Mouse (Mus musculus): ENCODE data around the gene Tnfsf12. TPM values are rescaled to one million over a fixed set of nuclear protein-coding genes. Genes with fewer than 3 reads are reported as not detected.

The Tnfsf12 gene
- polyA plus RNA-seq, 1 experiment from 2014 or later, result 2.6 TPM

DNA sequence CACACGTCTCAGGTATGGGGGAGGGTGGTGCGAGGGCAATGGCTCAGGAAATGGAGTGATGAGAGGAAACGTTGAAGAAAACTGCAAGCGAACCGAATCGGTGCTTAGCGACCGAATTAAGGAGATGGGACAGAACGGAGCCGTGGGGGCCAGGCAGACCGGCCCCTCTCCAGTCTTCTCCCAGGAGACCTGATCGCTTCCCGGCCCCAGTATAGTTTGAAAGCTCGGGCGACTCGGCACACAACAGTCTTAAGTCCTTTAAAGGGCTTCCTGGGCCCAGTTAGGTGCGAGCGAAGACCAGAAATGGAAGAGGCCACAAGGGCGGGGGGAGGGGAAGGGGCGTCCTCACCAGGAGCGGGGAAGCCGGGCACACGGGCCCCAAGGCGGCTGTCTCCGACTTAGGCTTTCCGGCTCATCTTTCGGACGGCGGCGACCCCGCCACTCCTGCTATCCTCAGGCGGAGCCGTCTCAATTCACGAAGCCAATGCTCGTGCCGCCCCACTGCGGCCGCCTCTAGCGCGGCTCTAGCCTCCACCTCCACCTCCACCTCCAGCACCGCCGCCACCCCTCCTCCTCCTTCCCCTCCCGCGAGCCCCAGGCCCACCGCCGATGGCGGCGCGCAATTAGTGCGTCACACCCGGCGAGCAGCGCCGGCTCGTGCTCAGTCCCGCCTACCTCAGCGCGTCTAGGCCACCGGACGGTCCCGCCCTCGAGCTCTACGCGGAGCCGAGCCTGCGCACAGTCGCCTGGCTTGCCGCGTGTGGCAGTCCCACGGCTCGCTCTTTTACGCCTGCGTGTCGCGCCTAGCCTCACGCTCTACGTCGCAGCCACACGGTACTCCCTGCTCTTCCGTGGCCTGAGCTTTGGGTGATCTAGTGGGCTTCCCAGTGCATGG, 14.1 kb downstream of the Tnfsf12 start, which contains the start of gene Senp3:
Gene Senp3, minus strand, starts transcription at position 771 of the 895 bp plus-strand sequence.
- Histone ChIP-seq H3K9ac (ENCODE audit: low read length) (peak within 1 kb of the TSS; percentile 80), H3K4me3 (ENCODE audit: low read depth, low read length) (peak within 1 kb of the TSS; percentile 66), H3K9me3 (ENCODE audit: control insufficient read depth, low read length) (no peaks in the 10 kb centered on the region), H3K4me1 (ENCODE audit: control insufficient read depth, insufficient read depth, low read length) (peaks cover 8% of the 10 kb centered on the region; the same call in 1 of the 2 replicates), H3K36me3 (ENCODE audit: control insufficient read depth, insufficient read depth, low read length) (peaks cover 9% of the 10 kb centered on the region; the same call in 1 of the 2 replicates), H3K27ac (replicated peaks; ENCODE audit: low read depth, low read length) (peak within 1 kb of the TSS; percentile 92), H3K27me3 (ENCODE audit: control insufficient read depth, insufficient read depth, low read length) (no peaks in the 10 kb centered on the region), H3K4me2 (ENCODE audit: low read depth, severe bottlenecking) (peak within 1 kb of the TSS; percentile 92)
- DNase-seq (ENCODE audit: low spot score) (peak; percentile 99), ATAC-seq (ENCODE audit: insufficient number of reproducible peaks, low FRiP score, low TSS enrichment, low read depth) (peak; percentile 90)
- WGBS, result under 1% methylated on average over 77 of the region's 80 CpGs

DNA sequence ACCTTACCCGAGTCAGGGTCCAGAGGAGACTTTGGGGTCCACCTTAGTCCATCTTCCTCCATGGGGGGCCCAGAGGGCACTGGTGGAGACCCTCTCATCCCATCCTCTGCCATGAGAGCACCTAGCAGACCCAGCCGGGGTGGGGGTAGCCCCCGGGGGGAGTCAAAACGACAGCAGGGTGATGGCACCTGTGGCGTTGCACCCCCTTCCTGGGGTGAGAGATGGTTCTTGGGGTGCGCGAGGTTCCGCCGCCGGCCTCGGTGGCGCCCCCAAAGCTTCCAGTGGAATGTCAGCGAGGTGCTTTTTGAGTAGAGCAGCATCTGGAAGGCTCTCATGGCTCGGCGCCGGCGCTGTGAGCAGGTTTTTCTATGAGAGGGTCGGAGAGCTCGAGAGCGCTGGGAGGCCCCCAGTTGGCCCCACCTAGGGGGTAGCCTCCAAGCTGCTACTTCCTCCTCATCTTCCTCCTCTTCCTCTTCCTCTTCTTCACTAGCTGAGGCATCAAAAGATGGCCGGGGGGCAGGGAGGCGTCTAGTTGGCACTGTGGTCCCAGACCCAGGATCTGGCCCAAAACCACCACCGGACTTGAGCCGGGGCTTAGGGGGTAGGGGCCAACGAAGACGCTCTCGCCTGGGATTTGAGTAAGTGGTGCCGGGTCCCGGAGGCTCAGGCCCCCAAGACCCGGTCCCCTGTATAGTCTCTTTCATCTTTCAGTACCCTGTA, 15.4 kb downstream of the Tnfsf12 start:
- H3K4me2 ChIP-seq (ENCODE audit: low read depth, severe bottlenecking), result peak overlapping the region; percentile 92
- H3K4me1 ChIP-seq (ENCODE audit: control insufficient read depth, insufficient read depth, low read length), result peaks cover 8% of the 10 kb centered on the region; the same call in 1 of the 2 replicates
- WGBS, result 92% methylated on average over 30 of the region's 30 CpGs
- no peak overlapping the region for H3K27ac ChIP-seq (replicated peaks; ENCODE audit: low read depth, low read length)
- peaks cover 11% of the 10 kb centered on the region; the same call in 1 of the 2 replicates for H3K36me3 ChIP-seq (ENCODE audit: control insufficient read depth, insufficient read depth, low read length)
- DNase-seq (ENCODE audit: low spot score) (no peak), ATAC-seq (ENCODE audit: insufficient number of reproducible peaks, low FRiP score, low TSS enrichment, low read depth) (no peak)
- H3K27me3 ChIP-seq (ENCODE audit: control insufficient read depth, insufficient read depth, low read length), result no peaks in the 10 kb centered on the region
- no peaks in the 10 kb centered on the region for H3K9me3 ChIP-seq (ENCODE audit: control insufficient read depth, low read length)
- H3K4me3 ChIP-seq (ENCODE audit: low read depth, low read length), result peak overlapping the region; percentile 66
- no peak overlapping the region for H3K9ac ChIP-seq (ENCODE audit: low read length)

DNA sequence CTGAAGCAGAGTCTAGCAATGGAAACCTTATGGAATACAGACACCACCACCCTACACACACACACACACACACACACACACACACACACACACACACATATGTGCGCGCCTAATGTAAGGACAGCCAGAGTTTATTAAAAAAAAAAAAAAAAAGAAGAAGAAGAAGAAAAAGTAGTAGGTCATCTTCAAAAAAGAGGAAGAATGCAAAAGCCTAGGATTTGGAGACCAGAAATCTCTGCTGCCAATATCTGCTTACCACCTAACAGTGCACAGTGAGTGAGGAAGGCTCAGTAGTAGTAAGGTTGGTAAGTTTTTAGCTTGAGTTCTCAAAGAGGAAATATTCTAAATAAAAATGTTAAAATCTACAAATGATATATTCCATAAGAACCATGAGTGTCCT, 16.5 kb downstream of the Tnfsf12 start:
- H3K4me2 ChIP-seq (ENCODE audit: low read depth, severe bottlenecking), result no peak overlapping the region
- H3K9ac ChIP-seq (ENCODE audit: low read length), result no peak overlapping the region
- 91% methylated on average over 2 of the region's 2 CpGs for WGBS
- peaks cover 8% of the 10 kb centered on the region; the same call in 1 of the 2 replicates for H3K4me1 ChIP-seq (ENCODE audit: control insufficient read depth, insufficient read depth, low read length)
- DNase-seq (ENCODE audit: low spot score), result no peak
- no peak for ATAC-seq (ENCODE audit: insufficient number of reproducible peaks, low FRiP score, low TSS enrichment, low read depth)
- H3K27ac ChIP-seq (replicated peaks; ENCODE audit: low read depth, low read length), result no peak overlapping the region
- no peak overlapping the region for H3K4me3 ChIP-seq (ENCODE audit: low read depth, low read length)
- no peaks in the 10 kb centered on the region for H3K27me3 ChIP-seq (ENCODE audit: control insufficient read depth, insufficient read depth, low read length)
- H3K36me3 ChIP-seq (ENCODE audit: control insufficient read depth, insufficient read depth, low read length), result peaks cover 11% of the 10 kb centered on the region; the same call in 1 of the 2 replicates
- H3K9me3 ChIP-seq (ENCODE audit: control insufficient read depth, low read length), result no peaks in the 10 kb centered on the region

DNA sequence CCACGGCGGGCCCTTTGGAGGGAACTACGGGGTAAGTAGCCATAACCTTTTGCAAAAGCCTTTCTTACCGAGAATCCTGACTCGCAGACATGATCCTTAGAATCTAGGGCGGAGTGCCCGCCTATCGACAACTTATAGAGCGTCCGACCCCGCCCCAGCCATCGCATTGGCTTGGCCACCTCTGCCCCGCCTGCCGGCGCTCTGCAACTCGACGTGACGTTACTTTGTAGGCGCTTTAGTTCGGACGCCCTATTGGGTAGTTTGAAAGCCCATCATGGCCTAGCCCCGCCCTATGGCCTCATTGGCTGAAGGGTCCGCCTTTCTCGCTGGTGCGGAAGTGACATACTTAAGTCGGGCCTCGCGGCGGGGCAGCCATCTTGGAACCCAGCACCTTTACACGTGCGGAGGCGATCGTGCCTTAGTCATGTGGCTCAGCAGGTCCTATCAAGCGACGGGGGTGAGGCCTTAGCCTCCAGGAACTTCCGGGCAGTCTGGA, 23.4 kb downstream of the Tnfsf12 start, which contains the start of gene Eif4a1:
Gene Eif4a1, minus strand, starts transcription at position 213 of the 496 bp plus-strand sequence.
- Histone ChIP-seq H3K27me3 (ENCODE audit: control insufficient read depth, insufficient read depth, low read length) (no peaks in the 10 kb centered on the region), H3K4me3 (ENCODE audit: low read depth, low read length) (peak within 1 kb of the TSS; percentile 100), H3K9ac (ENCODE audit: low read length) (peak within 1 kb of the TSS; percentile 99), H3K4me2 (ENCODE audit: low read depth, severe bottlenecking) (peak within 1 kb of the TSS; percentile 96), H3K36me3 (ENCODE audit: control insufficient read depth, insufficient read depth, low read length) (peaks cover 36% of the 10 kb centered on the region), H3K27ac (replicated peaks; ENCODE audit: low read depth, low read length) (peak within 1 kb of the TSS; percentile 96), H3K4me1 (ENCODE audit: control insufficient read depth, insufficient read depth, low read length) (peaks cover 8% of the 10 kb centered on the region; the same call in 1 of the 2 replicates), H3K9me3 (ENCODE audit: control insufficient read depth, low read length) (no peaks in the 10 kb centered on the region)
- ATAC-seq (ENCODE audit: insufficient number of reproducible peaks, low FRiP score, low TSS enrichment, low read depth) (peak; percentile 99), DNase-seq (ENCODE audit: low spot score) (peak; percentile 99)
- WGBS, result under 1% methylated on average over 36 of the region's 36 CpGs

DNA sequence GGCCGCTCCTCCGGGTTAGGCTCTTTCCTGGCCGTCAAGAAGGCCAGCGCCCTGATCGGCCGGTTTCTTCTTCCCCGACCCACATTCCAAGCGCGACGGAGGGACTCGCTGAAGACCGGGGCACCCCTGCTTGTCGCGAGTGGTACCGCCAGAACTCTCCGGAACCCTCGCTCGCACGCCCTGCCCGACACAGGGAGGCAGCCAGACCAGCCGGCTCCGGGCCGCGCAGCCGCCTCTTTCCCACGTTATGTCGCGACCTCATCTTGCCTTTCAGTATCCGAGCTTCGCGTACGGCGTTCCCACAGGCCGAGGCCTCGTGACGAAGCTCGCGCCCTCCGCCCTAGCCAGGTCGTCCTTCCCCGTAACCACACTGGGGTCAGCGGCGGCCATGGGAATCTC, 23.9 kb downstream of the Tnfsf12 start:
- Histone ChIP-seq H3K27ac (replicated peaks; ENCODE audit: low read depth, low read length) (peak overlapping the region; percentile 96), H3K9me3 (ENCODE audit: control insufficient read depth, low read length) (no peaks in the 10 kb centered on the region), H3K4me3 (ENCODE audit: low read depth, low read length) (peak overlapping the region; percentile 100), H3K4me2 (ENCODE audit: low read depth, severe bottlenecking) (peak overlapping the region; percentile 96; the same call in 1 of the 2 replicates), H3K4me1 (ENCODE audit: control insufficient read depth, insufficient read depth, low read length) (peaks cover 8% of the 10 kb centered on the region; the same call in 1 of the 2 replicates), H3K27me3 (ENCODE audit: control insufficient read depth, insufficient read depth, low read length) (no peaks in the 10 kb centered on the region), H3K36me3 (ENCODE audit: control insufficient read depth, insufficient read depth, low read length) (peaks cover 36% of the 10 kb centered on the region), H3K9ac (ENCODE audit: low read length) (peak overlapping the region; percentile 99)
- ATAC-seq (ENCODE audit: insufficient number of reproducible peaks, low FRiP score, low TSS enrichment, low read depth) (peak; percentile 1; the same call in 1 of the 2 replicates), DNase-seq (ENCODE audit: low spot score) (no peak)
- under 1% methylated on average over 43 of the region's 43 CpGs for WGBS

DNA sequence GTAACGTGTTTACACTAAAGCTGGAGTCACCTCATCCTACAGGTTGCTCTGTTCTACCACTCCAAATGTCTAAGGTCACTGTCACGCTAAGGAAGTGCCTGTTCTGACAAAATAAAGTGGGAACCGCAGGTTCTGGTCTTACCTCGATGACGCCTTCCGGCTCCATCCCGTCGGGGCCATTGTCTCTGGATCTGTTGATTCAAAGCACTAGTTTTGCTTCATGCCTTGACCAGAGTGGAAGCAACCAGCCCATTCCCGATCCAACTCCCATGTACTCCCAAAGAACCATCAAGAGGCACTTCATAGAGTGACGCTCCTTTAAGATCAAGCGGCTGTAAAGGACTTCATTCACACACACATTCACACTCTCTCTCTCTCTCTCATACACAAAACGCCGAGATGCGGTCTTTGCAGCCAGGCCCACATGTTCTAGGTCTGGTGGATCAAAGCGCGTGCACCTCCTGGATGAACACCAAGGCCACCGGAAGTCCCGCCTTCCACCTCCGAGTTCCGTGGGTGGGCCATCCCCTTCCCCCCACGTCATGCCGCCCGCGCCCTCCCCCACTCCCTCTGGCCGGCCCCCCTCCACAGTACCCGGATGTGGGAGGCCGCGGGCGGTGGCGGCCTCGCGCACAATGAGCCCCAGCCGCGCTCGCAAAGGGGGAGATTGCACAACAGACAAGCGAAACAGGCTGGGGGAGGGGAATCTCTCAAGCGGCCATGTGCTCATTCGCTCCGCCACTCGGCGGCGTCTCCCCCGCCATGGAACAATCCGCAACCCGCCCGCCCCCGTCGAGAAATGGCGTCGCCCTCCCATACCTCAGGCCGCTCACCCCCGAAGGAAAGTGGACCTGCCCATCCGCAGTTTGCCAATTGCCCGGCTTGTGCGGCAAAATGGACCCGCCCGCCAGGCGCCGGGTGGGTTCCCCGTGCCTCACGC, 24.6 kb downstream of the Tnfsf12 start:
- Histone ChIP-seq H3K4me2 (ENCODE audit: low read depth, severe bottlenecking) (peak overlapping the region; percentile 96), H3K36me3 (ENCODE audit: control insufficient read depth, insufficient read depth, low read length) (peaks cover 37% of the 10 kb centered on the region), H3K27me3 (ENCODE audit: control insufficient read depth, insufficient read depth, low read length) (no peaks in the 10 kb centered on the region), H3K9me3 (ENCODE audit: control insufficient read depth, low read length) (no peaks in the 10 kb centered on the region), H3K4me3 (ENCODE audit: low read depth, low read length) (peak overlapping the region; percentile 100), H3K4me1 (ENCODE audit: control insufficient read depth, insufficient read depth, low read length) (peaks cover 8% of the 10 kb centered on the region; the same call in 1 of the 2 replicates), H3K9ac (ENCODE audit: low read length) (peak overlapping the region; percentile 99), H3K27ac (replicated peaks; ENCODE audit: low read depth, low read length) (peak overlapping the region; percentile 96)
- WGBS, result under 1% methylated on average over 60 of the region's 61 CpGs
- ATAC-seq (ENCODE audit: insufficient number of reproducible peaks, low FRiP score, low TSS enrichment, low read depth) (peak; percentile 70), DNase-seq (ENCODE audit: low spot score) (peak; percentile 97)

DNA sequence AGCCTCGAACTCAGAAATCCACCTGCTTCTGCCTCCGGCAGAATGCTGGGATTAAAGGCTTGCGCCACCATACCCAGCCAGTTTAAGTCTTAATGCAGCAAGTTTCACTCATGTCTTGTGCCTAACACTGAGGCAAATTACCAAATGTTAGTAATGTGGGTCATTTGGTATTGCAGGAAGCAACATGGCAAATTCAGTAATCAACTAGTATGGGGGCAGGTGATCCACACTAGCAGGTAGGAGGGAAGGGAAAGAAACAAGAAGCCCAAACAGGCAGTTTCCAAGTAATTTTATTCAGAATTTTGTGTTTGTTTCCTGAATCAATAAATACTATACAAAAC, 29.0 kb downstream of the Tnfsf12 start:
- ATAC-seq (ENCODE audit: insufficient number of reproducible peaks, low FRiP score, low TSS enrichment, low read depth), result no peak
- Histone ChIP-seq H3K4me2 (ENCODE audit: low read depth, severe bottlenecking) (no peak overlapping the region), H3K36me3 (ENCODE audit: control insufficient read depth, insufficient read depth, low read length) (peaks cover 42% of the 10 kb centered on the region), H3K9ac (ENCODE audit: low read length) (no peak overlapping the region), H3K4me1 (ENCODE audit: control insufficient read depth, insufficient read depth, low read length) (peaks cover 11% of the 10 kb centered on the region), H3K27me3 (ENCODE audit: control insufficient read depth, insufficient read depth, low read length) (no peaks in the 10 kb centered on the region), H3K9me3 (ENCODE audit: control insufficient read depth, low read length) (no peaks in the 10 kb centered on the region), H3K27ac (replicated peaks; ENCODE audit: low read depth, low read length) (no peak overlapping the region), H3K4me3 (ENCODE audit: low read depth, low read length) (no peak overlapping the region)
- WGBS, result 87% methylated on average over 3 of the region's 3 CpGs
- no peak for DNase-seq (ENCODE audit: low spot score)
